In genomic region chr5:8120087-8120486, GRCm38 (mm10) we compare ENCODE assay signal across 18 mouse cellular contexts.
"Had no signal": no experiment of that assay in that cellular context is flagged by ENCODE, and none has a peak within 500 bp of the region (broad histone marks: within the 10 kb centered on the region; RNA-seq: fewer than 3 reads in every experiment).

No protein-coding gene starts in this region.

- H3K9me3 ChIP-seq: liver, embryonic 15.5 days; lung, embryonic 15.5 days; midbrain, embryonic 12.5 days; neural tube, embryonic 12.5 days; stomach, embryonic 15.5 days had no signal

- H3K4me1 ChIP-seq: liver, embryonic 15.5 days; lung, embryonic 15.5 days; megakaryocyte, embryonic 14.5 days; midbrain, embryonic 12.5 days; neural tube, embryonic 12.5 days; stomach, embryonic 15.5 days had no signal

- H3K27ac ChIP-seq: liver, embryonic 15.5 days; lung, embryonic 15.5 days; macrophage; midbrain, embryonic 12.5 days; neural tube, embryonic 12.5 days; stomach, embryonic 15.5 days; stomach, postnatal 0 days had no signal

- DNase-seq: liver, postnatal 0 days; lung, adult 2 months; lung, postnatal 14 days; lung, postnatal 36 days; midbrain, embryonic 14.5 days; right cerebral cortex, postnatal 14 days; thymus, adult 18-20 months; thymus, postnatal 14 days; thymus, postnatal 36 days had no signal

- H3K9ac ChIP-seq: liver, embryonic 15.5 days; liver, postnatal 0 days; lung, embryonic 15.5 days; midbrain, embryonic 12.5 days; neural tube, embryonic 12.5 days; stomach, embryonic 15.5 days had no signal

- H3K4me2 ChIP-seq: liver, embryonic 15.5 days; lung, embryonic 15.5 days; midbrain, embryonic 12.5 days; neural tube, embryonic 12.5 days; stomach, embryonic 15.5 days had no signal

- H3K4me3 ChIP-seq: liver, embryonic 15.5 days; lung, embryonic 15.5 days; megakaryocyte, embryonic 14.5 days; midbrain, embryonic 12.5 days; neural tube, embryonic 12.5 days; stomach, embryonic 15.5 days had no signal

- H3K27me3 ChIP-seq: liver, embryonic 15.5 days; lung, embryonic 15.5 days; megakaryocyte, embryonic 14.5 days; midbrain, embryonic 12.5 days; neural tube, embryonic 12.5 days; stomach, embryonic 15.5 days had no signal

- ATAC-seq: liver, postnatal 0 days; lung, postnatal 0 days had no signal

- H3K36me3 ChIP-seq: liver, embryonic 15.5 days; lung, embryonic 15.5 days; stomach, embryonic 15.5 days had no signal
